Mouse (Mus musculus): ENCODE results near the gene Hist1h2ah. TPM values are rescaled to one million over a fixed set of nuclear protein-coding genes. Genes with fewer than 3 reads are reported as not detected.

Hist1h2ah gene
- polyA plus RNA-seq, 1 experiment from 2014 or later = 10.9 TPM

GRCm38 (mm10) chr13:21996101-21996839 lies 39.1 kb downstream of the Hist1h2ah start:
- Histone ChIP-seq H3K4me2 (ENCODE audit: low read depth, low read length) (peak overlapping the region; percentile 70), H3K36me3 (ENCODE audit: control insufficient read depth, insufficient read depth, low read length) (no peaks in the 10 kb centered on the region), H3K9me3 (replicated peaks; ENCODE audit: control insufficient read depth, low read length) (0 out of 2 replicates have a peak, but pooled peaks cover 3% of the 10 kb centered on the region), H3K4me3 (replicated peaks; ENCODE audit: low read length) (peak overlapping the region; percentile 47), H3K9ac (ENCODE audit: low read length) (no peak overlapping the region), H3K27me3 (ENCODE audit: control insufficient read depth, insufficient read depth, low read length) (peaks cover 69% of the 10 kb centered on the region), H3K27ac (ENCODE audit: low read length) (no peak overlapping the region), H3K4me1 (ENCODE audit: control insufficient read depth, insufficient read depth, low read length) (peaks cover 12% of the 10 kb centered on the region; the same call in 1 of the 2 replicates)
- no peak for ATAC-seq (ENCODE audit: insufficient read depth, low FRiP score)
- WGBS = 7% methylated on average over 12 of the region's 12 CpGs

- Histone ChIP-seq H3K36me3 (ENCODE audit: control insufficient read depth, insufficient read depth, low read length) (no peaks in the 10 kb centered on the region), H3K9me3 (replicated peaks; ENCODE audit: control insufficient read depth, low read length) (0 out of 2 replicates have a peak, but pooled peaks cover 4% of the 10 kb centered on the region), H3K4me1 (ENCODE audit: control insufficient read depth, insufficient read depth, low read length) (peaks cover 12% of the 10 kb centered on the region; the same call in 1 of the 2 replicates), H3K9ac (ENCODE audit: low read length) (peak overlapping the region; percentile 46; the same call in 1 of the 2 replicates), H3K4me2 (ENCODE audit: low read depth, low read length) (peak overlapping the region; percentile 70), H3K27ac (ENCODE audit: low read length) (no peak overlapping the region), H3K27me3 (ENCODE audit: control insufficient read depth, insufficient read depth, low read length) (peaks cover 62% of the 10 kb centered on the region), H3K4me3 (replicated peaks; ENCODE audit: low read length) (peak overlapping the region; percentile 47)
- WGBS = 1% methylated on average over 21 of the region's 21 CpGs
- ATAC-seq (ENCODE audit: insufficient read depth, low FRiP score) = peak; percentile 62; the same call in 1 of the 2 replicates
These were observed 39.9 kb downstream of the Hist1h2ah start for GRCm38 (mm10) chr13:21995331-21995914.

GRCm38 (mm10) chr13:21994896-21995295 lies 40.5 kb downstream of the Hist1h2ah start:
- H3K9me3 ChIP-seq (replicated peaks; ENCODE audit: control insufficient read depth, low read length) = 0 out of 2 replicates have a peak, but pooled peaks cover 4% of the 10 kb centered on the region
- WGBS = 6% methylated on average over 8 of the region's 8 CpGs
- H3K27me3 ChIP-seq (ENCODE audit: control insufficient read depth, insufficient read depth, low read length) = peaks cover 57% of the 10 kb centered on the region
- peaks cover 12% of the 10 kb centered on the region; the same call in 1 of the 2 replicates for H3K4me1 ChIP-seq (ENCODE audit: control insufficient read depth, insufficient read depth, low read length)
- H3K36me3 ChIP-seq (ENCODE audit: control insufficient read depth, insufficient read depth, low read length) = no peaks in the 10 kb centered on the region
- H3K9ac ChIP-seq (ENCODE audit: low read length) = peak overlapping the region; percentile 46; the same call in 1 of the 2 replicates
- H3K4me3 ChIP-seq (replicated peaks; ENCODE audit: low read length) = peak overlapping the region; percentile 47
- no peak for ATAC-seq (ENCODE audit: insufficient read depth, low FRiP score)
- H3K4me2 ChIP-seq (ENCODE audit: low read depth, low read length) = peak overlapping the region; percentile 70
- no peak overlapping the region for H3K27ac ChIP-seq (ENCODE audit: low read length)

- Histone ChIP-seq H3K4me1 (ENCODE audit: control insufficient read depth, insufficient read depth, low read length) (peaks cover 12% of the 10 kb centered on the region; the same call in 1 of the 2 replicates), H3K27me3 (ENCODE audit: control insufficient read depth, insufficient read depth, low read length) (peaks cover 50% of the 10 kb centered on the region), H3K4me3 (replicated peaks; ENCODE audit: low read length) (peak overlapping the region; percentile 23; the same call in 1 of the 2 replicates), H3K4me2 (ENCODE audit: low read depth, low read length) (peak overlapping the region; percentile 39), H3K9me3 (replicated peaks; ENCODE audit: control insufficient read depth, low read length) (0 out of 2 replicates have a peak, but pooled peaks cover 4% of the 10 kb centered on the region), H3K9ac (ENCODE audit: low read length) (no peak overlapping the region), H3K27ac (ENCODE audit: low read length) (no peak overlapping the region), H3K36me3 (ENCODE audit: control insufficient read depth, insufficient read depth, low read length) (no peaks in the 10 kb centered on the region)
- 4% methylated on average over 22 of the region's 22 CpGs for WGBS
- ATAC-seq (ENCODE audit: insufficient read depth, low FRiP score) = no peak
These were observed 41.2 kb downstream of the Hist1h2ah start for GRCm38 (mm10) chr13:21993957-21994738.

GRCm38 (mm10) chr13:21992550-21992949 lies 42.8 kb downstream of the Hist1h2ah start:
- Histone ChIP-seq H3K27ac (ENCODE audit: low read length) (no peak overlapping the region), H3K4me3 (replicated peaks; ENCODE audit: low read length) (no peak overlapping the region), H3K4me2 (ENCODE audit: low read depth, low read length) (no peak overlapping the region), H3K4me1 (ENCODE audit: control insufficient read depth, insufficient read depth, low read length) (peaks cover 12% of the 10 kb centered on the region; the same call in 1 of the 2 replicates), H3K27me3 (ENCODE audit: control insufficient read depth, insufficient read depth, low read length) (peaks cover 34% of the 10 kb centered on the region), H3K36me3 (ENCODE audit: control insufficient read depth, insufficient read depth, low read length) (no peaks in the 10 kb centered on the region), H3K9me3 (replicated peaks; ENCODE audit: control insufficient read depth, low read length) (0 out of 2 replicates have a peak, but pooled peaks cover 4% of the 10 kb centered on the region), H3K9ac (ENCODE audit: low read length) (no peak overlapping the region)
- WGBS = 85% methylated on average over 5 of the region's 5 CpGs
- ATAC-seq (ENCODE audit: insufficient read depth, low FRiP score) = no peak

Small RNA genes within 50 kb of the gene (microRNA-seq; reads per million reads assigned to microRNA genes)
- gene Gm26300 (not detected), gene Gm44390 (0.50 reads per million), gene Gm44486 (not detected)

Other genes starting within 250 kb of the Hist1h2ah start
- gene Hist1h2an, start 248.3 kb downstream of the Hist1h2ah start, polyA plus RNA-seq (2015; fragmentation: Nextera tagmentation; extraction: Ambion mirVana) = 1.9 and 2.6 TPM in 2 replicates
- 0.77 and 1.4 TPM in 2 replicates for gene Hist1h2bp, start 248.1 kb downstream of the Hist1h2ah start, polyA plus RNA-seq (2015; fragmentation: Nextera tagmentation; extraction: Ambion mirVana)
- 9.1 and 14.2 TPM in 2 replicates for gene Hist1h2bq, start 225.4 kb downstream of the Hist1h2ah start, polyA plus RNA-seq (2015; fragmentation: Nextera tagmentation; extraction: Ambion mirVana)
- 1.5 TPM in 1 of 2 replicates, not detected in the other for gene Hist1h2ao, start 225.1 kb downstream of the Hist1h2ah start, polyA plus RNA-seq (2015; fragmentation: Nextera tagmentation; extraction: Ambion mirVana)
- gene Hist1h4m, start 223.8 kb downstream of the Hist1h2ah start, polyA plus RNA-seq (2015; fragmentation: Nextera tagmentation; extraction: Ambion mirVana) = not detected in 2 replicates
- 13.0 and 15.5 TPM in 2 replicates for gene Hist1h4n, start 203.4 kb downstream of the Hist1h2ah start, polyA plus RNA-seq (2015; fragmentation: Nextera tagmentation; extraction: Ambion mirVana)
- 1,905 and 2,657 TPM in 2 replicates for gene Hist1h2ap, start 202.1 kb downstream of the Hist1h2ah start, polyA plus RNA-seq (2015; fragmentation: Nextera tagmentation; extraction: Ambion mirVana)
- 11.8 and 18.5 TPM in 2 replicates for gene Hist1h2br, start 201.8 kb downstream of the Hist1h2ah start, polyA plus RNA-seq (2015; fragmentation: Nextera tagmentation; extraction: Ambion mirVana)
- gene Zfp184, start 90.5 kb downstream of the Hist1h2ah start, polyA plus RNA-seq (2015; fragmentation: Nextera tagmentation; extraction: Ambion mirVana) = 5.3 and 6.2 TPM in 2 replicates
- gene Pom121l2, start 54.4 kb downstream of the Hist1h2ah start, polyA plus RNA-seq (2015; fragmentation: Nextera tagmentation; extraction: Ambion mirVana) = 0.09 TPM in 1 of 2 replicates, not detected in the other
- gene Prss16, start 25.8 kb downstream of the Hist1h2ah start, polyA plus RNA-seq (2015; fragmentation: Nextera tagmentation; extraction: Ambion mirVana) = 0.92 and 1.1 TPM in 2 replicates
- 2.6 and 4.0 TPM in 2 replicates for gene Hist1h2bk, start 302 bp upstream of the Hist1h2ah start, polyA plus RNA-seq (2015; fragmentation: Nextera tagmentation; extraction: Ambion mirVana)
- gene Hist1h4i, start 5.8 kb upstream of the Hist1h2ah start, polyA plus RNA-seq (2015; fragmentation: Nextera tagmentation; extraction: Ambion mirVana) = 13.4 and 15.5 TPM in 2 replicates
- 17.8 and 25.3 TPM in 2 replicates for gene Hist1h2ag, start 7.4 kb upstream of the Hist1h2ah start, polyA plus RNA-seq (2015; fragmentation: Nextera tagmentation; extraction: Ambion mirVana)
- gene Hist1h2bj, start 7.6 kb upstream of the Hist1h2ah start, polyA plus RNA-seq (2015; fragmentation: Nextera tagmentation; extraction: Ambion mirVana) = 5.6 and 10.3 TPM in 2 replicates
- not detected in 2 replicates for gene Vmn1r188, start 48.9 kb upstream of the Hist1h2ah start, polyA plus RNA-seq (2015; fragmentation: Nextera tagmentation; extraction: Ambion mirVana)
- gene Vmn1r189, start 70.3 kb upstream of the Hist1h2ah start, polyA plus RNA-seq (2015; fragmentation: Nextera tagmentation; extraction: Ambion mirVana) = not detected in 2 replicates
- gene Vmn1r191, start 148.4 kb upstream of the Hist1h2ah start, polyA plus RNA-seq (2015; fragmentation: Nextera tagmentation; extraction: Ambion mirVana) = not detected in 2 replicates
- not detected in 2 replicates for gene Vmn1r192, start 155.6 kb upstream of the Hist1h2ah start, polyA plus RNA-seq (2015; fragmentation: Nextera tagmentation; extraction: Ambion mirVana)
- gene Vmn1r193, start 187.6 kb upstream of the Hist1h2ah start, polyA plus RNA-seq (2015; fragmentation: Nextera tagmentation; extraction: Ambion mirVana) = not detected in 2 replicates
- not detected in 2 replicates for gene Vmn1r194, start 208.6 kb upstream of the Hist1h2ah start, polyA plus RNA-seq (2015; fragmentation: Nextera tagmentation; extraction: Ambion mirVana)
- not detected in 2 replicates for gene Vmn1r195, start 235.0 kb upstream of the Hist1h2ah start, polyA plus RNA-seq (2015; fragmentation: Nextera tagmentation; extraction: Ambion mirVana)